Mouse (Mus musculus) intestine, embryonic 16.5 days (tissue): ENCODE data around the gene Mylpf. TPM values are rescaled to one million over a fixed set of nuclear protein-coding genes. Genes with fewer than 3 reads are reported as not detected.

Experiments used
- ATAC-seq: fragments of 200-750 bp; cut with Nextera tagmentation; 2 replicates; pipeline ENCODE4 v1.8.0; 2017; ENCODE audit warnings: moderate TSS enrichment, moderate library complexity
- H3K27ac ChIP-seq: fragments of 300-500 bp; sonication (generic); 2 replicates; pipeline ENCODE4 v1.5.1; 2014; ENCODE audit warnings: mild to moderate bottlenecking, low read length
- H3K27me3 ChIP-seq: fragments of 300-500 bp; sonication (generic); replicated peaks from 2 replicates; pipeline ENCODE4 v1.6.1; 2014; ENCODE audit warnings: low read length, control low read depth, mixed read lengths; ENCODE audit not compliant: control insufficient read depth, insufficient read depth
- H3K36me3 ChIP-seq: fragments of 300-500 bp; sonication (generic); 2 replicates; pipeline ENCODE4 v1.6.1; 2014; ENCODE audit warnings: low read length, control low read depth; ENCODE audit not compliant: control insufficient read depth, insufficient read depth
- H3K4me1 ChIP-seq: fragments of 300-500 bp; sonication (generic); 2 replicates; pipeline ENCODE4 v1.6.1; 2014; ENCODE audit warnings: low read length, control low read depth, mixed read lengths; ENCODE audit not compliant: control insufficient read depth, insufficient read depth
- H3K4me2 ChIP-seq: fragments of 300-500 bp; sonication (generic); 2 replicates; pipeline ENCODE4 v1.6.1; 2014; ENCODE audit warnings: low read depth, low read length, control low read depth
- H3K4me3 ChIP-seq: fragments of 300-500 bp; sonication (generic); 2 replicates; pipeline ENCODE4 v1.5.1; 2014; ENCODE audit warnings: mild to moderate bottlenecking, low read length
- H3K9ac ChIP-seq: fragments of 300-500 bp; sonication (generic); 2 replicates; pipeline ENCODE4 v1.6.1; 2014; ENCODE audit warnings: low read depth, low read length
- H3K9me3 ChIP-seq: fragments of 300-500 bp; sonication (generic); 2 replicates; pipeline ENCODE4 v1.6.1; 2016; ENCODE audit warnings: low read length, control low read depth; ENCODE audit not compliant: control insufficient read depth
- WGBS: fragments of 180-500 bp; shearing (Covaris S2); extraction: QIAGEN DNeasy Blood & Tissue Kit; methylation state at CpG from one replicate; pipeline ENCODE4 v1.1.7; 2014; 5-methylcytosine and 5-hydroxymethylcytosine counted together
- polyA plus RNA-seq: library from polyadenylated mRNA; unstranded; fragments of >200 nt; fragmentation: Nextera tagmentation; extraction: Ambion mirVana; gene quantifications from 2 replicates; pipeline ENCODE4 v1.2.1, GENCODE M21; 2015

Gene Mylpf
- polyA plus RNA-seq, 1 experiment from 2014 or later, result 21.0 TPM

DNA sequence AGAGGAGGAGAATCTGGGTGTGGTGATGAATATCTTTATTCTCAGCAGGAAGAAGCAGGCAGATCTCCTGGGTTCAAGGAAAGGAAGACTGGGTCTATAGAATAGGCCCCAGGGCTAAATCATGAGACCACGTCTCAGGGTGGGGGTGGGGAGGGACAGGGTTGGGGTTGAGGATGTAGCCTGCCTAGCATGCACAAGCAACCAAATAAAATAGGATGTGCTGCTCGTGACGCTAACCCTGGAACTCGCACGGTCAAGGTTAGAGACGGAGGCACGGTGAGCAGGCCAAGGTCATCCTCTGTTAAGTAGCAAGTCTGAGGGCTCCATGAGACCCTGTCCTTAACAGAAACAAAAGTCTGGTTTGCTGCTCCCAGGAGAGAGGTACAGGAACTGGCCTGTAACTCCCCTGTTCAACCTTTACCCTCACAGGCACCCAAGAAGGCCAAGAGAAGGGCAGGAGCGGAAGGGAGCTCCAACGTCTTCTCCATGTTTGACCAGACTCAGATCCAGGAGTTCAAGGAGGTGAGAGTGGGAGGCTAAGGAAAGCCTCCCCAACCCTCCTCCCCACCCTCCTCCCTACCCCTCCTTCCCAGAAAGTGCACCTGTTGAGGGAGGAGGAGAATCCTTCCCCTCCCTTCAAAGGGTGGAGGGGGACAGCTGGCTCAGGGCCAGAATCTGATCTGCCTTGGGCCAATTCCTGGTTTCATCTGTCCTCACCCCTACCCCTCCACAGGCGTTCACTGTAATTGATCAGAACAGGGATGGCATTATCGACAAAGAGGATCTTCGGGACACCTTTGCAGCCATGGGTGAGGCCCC, 4.0 kb downstream of the Mylpf start:
- Histone ChIP-seq H3K9me3 (no peaks in the 10 kb centered on the region), H3K27me3 (no peaks in the 10 kb centered on the region), H3K9ac (no peak overlapping the region), H3K36me3 (no peaks in the 10 kb centered on the region), H3K4me3 (no peak overlapping the region), H3K4me2 (no peak overlapping the region), H3K27ac (no peak overlapping the region), H3K4me1 (peaks cover 7% of the 10 kb centered on the region; the same call in 1 of the 2 replicates)
- WGBS, result 89% methylated on average over 12 of the region's 12 CpGs
- no peak for ATAC-seq

DNA sequence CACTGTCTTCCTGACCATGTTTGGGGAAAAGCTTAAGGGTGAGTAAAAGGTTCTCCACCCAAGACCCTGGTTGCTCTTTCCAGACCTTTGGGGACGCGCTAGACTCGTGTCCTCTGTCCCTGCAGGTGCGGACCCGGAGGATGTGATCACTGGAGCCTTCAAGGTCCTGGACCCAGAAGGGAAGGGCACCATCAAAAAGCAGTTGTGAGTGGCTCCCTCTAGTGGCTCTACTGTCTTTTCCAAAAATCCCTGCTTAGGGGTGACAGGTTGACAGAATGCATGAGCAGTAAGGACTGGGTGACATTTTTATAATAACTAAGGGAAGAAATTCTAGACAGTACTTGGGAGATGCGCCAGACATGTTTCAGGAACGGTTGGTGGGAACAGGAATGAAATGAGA, 4.8 kb downstream of the Mylpf start:
- 38% methylated on average over 7 of the region's 7 CpGs for WGBS

DNA sequence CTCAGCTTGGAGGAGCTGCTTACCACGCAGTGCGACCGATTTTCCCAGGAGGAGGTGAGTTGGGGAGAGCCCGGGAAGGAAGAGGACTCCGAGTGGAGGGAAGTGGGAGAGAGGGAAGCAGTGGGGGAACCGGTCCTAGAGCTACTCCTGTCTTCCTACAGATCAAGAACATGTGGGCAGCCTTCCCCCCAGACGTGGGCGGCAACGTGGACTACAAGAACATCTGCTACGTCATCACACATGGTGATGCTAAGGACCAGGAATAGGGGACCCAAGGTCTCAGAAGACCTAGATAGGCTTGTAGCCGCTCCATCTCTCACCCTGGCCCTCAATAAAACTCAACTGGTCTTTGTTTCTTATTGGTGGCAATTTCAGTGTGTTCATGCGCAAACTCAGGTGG, 5.2 kb downstream of the Mylpf start:
- ATAC-seq, result no peak
- Histone ChIP-seq H3K4me1 (peaks cover 7% of the 10 kb centered on the region; the same call in 1 of the 2 replicates), H3K4me3 (no peak overlapping the region), H3K4me2 (no peak overlapping the region), H3K9ac (no peak overlapping the region), H3K36me3 (no peaks in the 10 kb centered on the region), H3K27me3 (no peaks in the 10 kb centered on the region), H3K27ac (no peak overlapping the region), H3K9me3 (no peaks in the 10 kb centered on the region)
- 60% methylated on average over 12 of the region's 12 CpGs for WGBS

More for the DNA sequence above, 4.8 kb downstream of the Mylpf start:
- no peak overlapping the region for H3K27ac ChIP-seq
- H3K4me2 ChIP-seq, result no peak overlapping the region
- no peak overlapping the region for H3K4me3 ChIP-seq
- peaks cover 7% of the 10 kb centered on the region; the same call in 1 of the 2 replicates for H3K4me1 ChIP-seq
- H3K27me3 ChIP-seq, result no peaks in the 10 kb centered on the region
- no peaks in the 10 kb centered on the region for H3K9me3 ChIP-seq
- no peaks in the 10 kb centered on the region for H3K36me3 ChIP-seq
- no peak overlapping the region for H3K9ac ChIP-seq
- ATAC-seq, result no peak

DNA sequence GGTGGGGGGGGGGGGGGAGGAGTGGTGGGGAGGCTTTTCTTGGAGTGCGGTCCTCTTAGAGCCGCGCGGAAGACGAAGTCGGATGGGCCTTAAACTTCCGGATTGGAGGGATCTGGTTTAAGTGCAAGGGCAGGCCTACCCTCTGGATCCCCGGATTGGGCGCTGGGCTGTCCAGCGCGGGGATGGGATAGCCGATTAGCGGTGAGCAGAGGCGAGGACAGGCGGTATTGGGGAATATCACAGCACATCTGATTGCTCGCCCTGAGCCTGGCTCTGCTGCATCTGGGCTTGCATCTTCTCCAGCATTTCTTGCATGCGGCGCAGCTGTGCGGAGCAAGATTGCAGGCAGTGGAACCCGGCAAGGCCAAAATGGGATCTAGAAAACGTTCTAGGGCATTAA, 5.8 kb downstream of the Mylpf start:
- no peak for ATAC-seq
- Histone ChIP-seq H3K4me2 (peak overlapping the region; percentile 61), H3K36me3 (no peaks in the 10 kb centered on the region), H3K27ac (no peak overlapping the region), H3K9me3 (no peaks in the 10 kb centered on the region), H3K9ac (peak overlapping the region; percentile 67; the same call in 1 of the 2 replicates), H3K4me1 (peaks cover 5% of the 10 kb centered on the region; the same call in 1 of the 2 replicates), H3K4me3 (peak overlapping the region; percentile 42), H3K27me3 (no peaks in the 10 kb centered on the region)
- 42% methylated on average over 21 of the region's 21 CpGs for WGBS

- Histone ChIP-seq H3K9ac (peak overlapping the region; percentile 67), H3K36me3 (no peaks in the 10 kb centered on the region), H3K27ac (no peak overlapping the region), H3K4me3 (peak overlapping the region; percentile 42), H3K27me3 (no peaks in the 10 kb centered on the region), H3K4me1 (0 out of 2 replicates have a peak, but pooled peaks cover 5% of the 10 kb centered on the region), H3K4me2 (peak overlapping the region; percentile 61), H3K9me3 (no peaks in the 10 kb centered on the region)
- peak; percentile 55 for ATAC-seq
- 24% methylated on average over 33 of the region's 33 CpGs for WGBS
Measured at GRCm38 (mm10) chr7:127214981-127215871, 6.5 kb downstream of the Mylpf start.

GRCm38 (mm10) chr7:127216307-127216706, 7.6 kb downstream of the Mylpf start:
- H3K4me3 ChIP-seq, result no peak overlapping the region
- WGBS, result 84% methylated on average over 5 of the region's 5 CpGs
- no peak overlapping the region for H3K27ac ChIP-seq
- no peaks in the 10 kb centered on the region for H3K36me3 ChIP-seq
- ATAC-seq, result no peak
- no peaks in the 10 kb centered on the region for H3K9me3 ChIP-seq
- no peaks in the 10 kb centered on the region for H3K27me3 ChIP-seq
- H3K4me2 ChIP-seq, result no peak overlapping the region
- no peak overlapping the region for H3K9ac ChIP-seq
- 0 out of 2 replicates have a peak, but pooled peaks cover 5% of the 10 kb centered on the region for H3K4me1 ChIP-seq

GRCm38 (mm10) chr7:127217475-127217874, 8.8 kb downstream of the Mylpf start:
- H3K4me1 ChIP-seq, result 0 out of 2 replicates have a peak, but pooled peaks cover 5% of the 10 kb centered on the region
- no peak overlapping the region for H3K9ac ChIP-seq
- no peaks in the 10 kb centered on the region for H3K27me3 ChIP-seq
- no peak for ATAC-seq
- no peaks in the 10 kb centered on the region for H3K9me3 ChIP-seq
- H3K27ac ChIP-seq, result no peak overlapping the region
- no peak overlapping the region for H3K4me3 ChIP-seq
- H3K4me2 ChIP-seq, result no peak overlapping the region
- H3K36me3 ChIP-seq, result no peaks in the 10 kb centered on the region
- WGBS, result 84% methylated on average over 6 of the region's 6 CpGs

DNA sequence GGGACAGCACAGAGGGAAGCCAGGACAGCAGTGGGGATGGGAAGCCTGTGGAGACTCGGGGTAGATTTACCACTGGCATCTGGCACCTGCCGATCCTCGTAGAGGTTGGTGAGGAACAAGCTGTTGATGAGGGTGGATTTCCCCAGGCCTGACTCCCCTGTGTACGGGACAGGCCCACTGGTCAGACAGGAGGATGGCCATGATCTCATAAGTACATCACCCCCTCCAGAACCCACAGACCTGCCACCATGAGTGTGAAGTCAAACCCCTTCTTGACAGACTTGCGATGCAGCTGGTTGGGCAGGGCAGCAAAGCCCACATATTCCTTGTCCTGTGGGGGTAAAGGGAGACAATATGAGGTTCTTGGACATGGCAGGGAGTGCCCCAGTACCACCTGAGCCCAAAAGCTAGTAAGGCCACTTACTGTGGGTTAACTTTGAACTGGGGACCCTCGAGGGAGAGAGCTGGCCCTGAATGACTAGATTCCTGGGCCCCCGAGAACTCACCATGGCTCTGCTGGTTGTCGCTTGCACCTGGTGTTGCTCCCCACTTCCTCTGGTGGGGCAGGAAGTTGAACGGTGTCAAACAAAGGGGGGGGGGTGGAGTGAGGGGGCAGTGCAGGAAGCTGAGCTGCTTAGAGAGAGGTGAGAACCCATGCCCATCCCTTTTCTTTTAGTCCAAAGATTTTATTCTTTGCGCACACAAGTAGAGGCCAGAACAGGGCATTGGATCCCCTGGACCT, 9.4 kb downstream of the Mylpf start:
- Histone ChIP-seq H3K9me3 (no peaks in the 10 kb centered on the region), H3K27me3 (no peaks in the 10 kb centered on the region), H3K9ac (no peak overlapping the region), H3K36me3 (no peaks in the 10 kb centered on the region), H3K4me3 (no peak overlapping the region), H3K4me2 (no peak overlapping the region), H3K4me1 (0 out of 2 replicates have a peak, but pooled peaks cover 5% of the 10 kb centered on the region), H3K27ac (no peak overlapping the region)
- 73% methylated on average over 10 of the region's 10 CpGs for WGBS
- ATAC-seq, result no peak
